Mouse (Mus musculus): ENCODE results near the gene Zfp592.
A peak's percentile ranks its signal among the peaks of the same experiment; 100 is the strongest.

Gene Zfp592

GRCm38 (mm10) chr7:80994663-80995005 lies 1.2 kb downstream of the Zfp592 start:
- peak in 1 of 2 experiments; percentile 20 for DNase-seq

GRCm38 (mm10) chr7:80995266-80996146 lies 2.0 kb downstream of the Zfp592 start:
- no peak for DNase-seq

GRCm38 (mm10) chr7:80997776-80998175 lies 4.3 kb downstream of the Zfp592 start:
- DNase-seq = peak in 1 of 2 experiments; percentile 27

- no peak for DNase-seq
Measured at GRCm38 (mm10) chr7:80999536-80999935, 6.1 kb downstream of the Zfp592 start.

- DNase-seq = no peak
Measured at GRCm38 (mm10) chr7:81001844-81002243, 8.4 kb downstream of the Zfp592 start.

- DNase-seq = no peak
Measured at GRCm38 (mm10) chr7:81004556-81005079, 11.1 kb downstream of the Zfp592 start.

- no peak for DNase-seq
Measured at GRCm38 (mm10) chr7:81005969-81006368, 12.5 kb downstream of the Zfp592 start.

GRCm38 (mm10) chr7:81008285-81008684 lies 14.8 kb downstream of the Zfp592 start:
- DNase-seq = no peak

- no peak for DNase-seq
Measured at GRCm38 (mm10) chr7:81011576-81011975, 18.1 kb downstream of the Zfp592 start.

- no peak for DNase-seq
Measured at GRCm38 (mm10) chr7:81020307-81020706, 26.8 kb downstream of the Zfp592 start.

GRCm38 (mm10) chr7:81022731-81023130 lies 29.2 kb downstream of the Zfp592 start:
- no peak for DNase-seq

- DNase-seq = no peak
Measured at GRCm38 (mm10) chr7:81024118-81024517, 30.6 kb downstream of the Zfp592 start.

GRCm38 (mm10) chr7:81024651-81025050 lies 31.2 kb downstream of the Zfp592 start:
- DNase-seq = no peak

GRCm38 (mm10) chr7:81025751-81026150 lies 32.3 kb downstream of the Zfp592 start:
- DNase-seq = no peak

- peak in 1 of 2 experiments; percentile 19 for DNase-seq
Measured at GRCm38 (mm10) chr7:81039711-81040110, 46.2 kb downstream of the Zfp592 start.

GRCm38 (mm10) chr7:81043023-81043620 lies 49.6 kb downstream of the Zfp592 start:
- no peak for DNase-seq

GRCm38 (mm10) chr7:81047847-81048246 lies 54.4 kb downstream of the Zfp592 start:
- DNase-seq = no peak

- DNase-seq = no peak
Measured at GRCm38 (mm10) chr7:81048513-81048912, 55.0 kb downstream of the Zfp592 start.

- DNase-seq = no peak
Measured at GRCm38 (mm10) chr7:81049966-81050365, 56.5 kb downstream of the Zfp592 start.

- DNase-seq = no peak
Measured at GRCm38 (mm10) chr7:81055709-81056370, 62.4 kb downstream of the Zfp592 start.

- peak; percentile 34 to 53 for DNase-seq
Measured at GRCm38 (mm10) chr7:81057471-81057870, 64.0 kb downstream of the Zfp592 start, which contains the start of gene Alpk3. Gene Alpk3 (plus strand): TSS chr7:81057600.

- peak; percentile 38 to 61 for DNase-seq
Measured at GRCm38 (mm10) chr7:81057901-81058711, 64.6 kb downstream of the Zfp592 start.
